Mouse (Mus musculus) kidney, embryonic 14.5 days (tissue): ENCODE measurements around the gene Cd59b. TPM values are rescaled to one million over a fixed set of nuclear protein-coding genes. Genes with fewer than 3 reads are reported as not detected.
"Not testable (repeated sequence)": the region's sequence is repeated elsewhere in the genome, so short reads cannot be mapped to it uniquely, and the experiment has no call there.

Experiments used
- ATAC-seq: fragments of 200-750 bp; cut with Nextera tagmentation; 2 replicates; pipeline ENCODE4 v1.8.0; 2017; ENCODE audit warnings: moderate number of reproducible peaks, mild to moderate bottlenecking, moderate TSS enrichment, moderate library complexity; ENCODE audit not compliant: low FRiP score, low TSS enrichment
- H3K27ac ChIP-seq: fragments of 300-500 bp; sonication (generic); 2 replicates; pipeline ENCODE4 v1.5.1; 2014; ENCODE audit warnings: low read depth, mild to moderate bottlenecking, low read length, moderate library complexity, mixed read lengths
- H3K27me3 ChIP-seq: fragments of 300-500 bp; sonication (generic); 2 replicates; pipeline ENCODE4 v1.6.1; 2014; ENCODE audit warnings: mild to moderate bottlenecking, low read length; ENCODE audit not compliant: control insufficient read depth, insufficient read depth
- H3K36me3 ChIP-seq: fragments of 300-500 bp; sonication (generic); 2 replicates; pipeline ENCODE4 v1.6.1; 2014; ENCODE audit warnings: low read length, mixed read lengths; ENCODE audit not compliant: control insufficient read depth, insufficient read depth
- H3K4me1 ChIP-seq: fragments of 300-500 bp; sonication (generic); 2 replicates; pipeline ENCODE4 v1.6.1; 2014; ENCODE audit warnings: low read length, mixed read lengths; ENCODE audit not compliant: control insufficient read depth, insufficient read depth
- H3K4me2 ChIP-seq: fragments of 300-500 bp; sonication (generic); replicated peaks from 2 replicates; pipeline ENCODE4 v1.6.1; 2014; ENCODE audit warnings: low read depth, mild to moderate bottlenecking, low read length
- H3K4me3 ChIP-seq: fragments of 300-500 bp; sonication (generic); 2 replicates; pipeline ENCODE4 v1.5.1; 2014; ENCODE audit warnings: mild to moderate bottlenecking, low read length
- H3K9ac ChIP-seq: fragments of 300-500 bp; sonication (generic); 2 replicates; pipeline ENCODE4 v1.6.1; 2014; ENCODE audit warnings: low read depth, mild to moderate bottlenecking, low read length, moderate library complexity
- H3K9me3 ChIP-seq: fragments of 300-500 bp; sonication (generic); 2 replicates; pipeline ENCODE4 v1.6.1; 2016; ENCODE audit warnings: low read length; ENCODE audit not compliant: control insufficient read depth
- WGBS: fragments of 180-500 bp; shearing (Covaris S2); extraction: QIAGEN DNeasy Blood & Tissue Kit; methylation state at CpG from one replicate; pipeline ENCODE4 v1.1.7; 2014; 5-methylcytosine and 5-hydroxymethylcytosine counted together
- polyA plus RNA-seq: library from polyadenylated mRNA; unstranded; fragments of >200 nt; fragmentation: Nextera tagmentation; extraction: Ambion mirVana; gene quantifications from 2 replicates; pipeline ENCODE4 v1.2.1, GENCODE M21; 2014

Cd59b gene
- polyA plus RNA-seq, 1 experiment from 2014 or later = 5.6 TPM

GRCm38 (mm10) chr2:104117173-104117572 is 47.5 kb downstream of the Cd59b start:
- not testable (repeated sequence) for H3K4me2 ChIP-seq, H3K27ac ChIP-seq, H3K9me3 ChIP-seq, H3K4me1 ChIP-seq, H3K27me3 ChIP-seq, ATAC-seq, H3K4me3 ChIP-seq, H3K36me3 ChIP-seq, H3K9ac ChIP-seq

GRCm38 (mm10) chr2:104119097-104119496 is 49.4 kb downstream of the Cd59b start:
- 12% methylated on average over 1 of the region's 1 CpGs for WGBS

GRCm38 (mm10) chr2:104120312-104120711 is 50.7 kb downstream of the Cd59b start:
- 69% methylated on average over 6 of the region's 6 CpGs for WGBS
- H3K27me3 ChIP-seq = no peaks in the 10 kb centered on the region
- H3K4me1 ChIP-seq = peaks cover 5% of the 10 kb centered on the region; the same call in 1 of the 2 replicates
- H3K9ac ChIP-seq = no peak overlapping the region
- H3K27ac ChIP-seq = no peak overlapping the region
- H3K4me2 ChIP-seq = no peak overlapping the region
- H3K9me3 ChIP-seq = no peaks in the 10 kb centered on the region
- no peaks in the 10 kb centered on the region for H3K36me3 ChIP-seq
- ATAC-seq = no peak
- H3K4me3 ChIP-seq = no peak overlapping the region

More at GRCm38 (mm10) chr2:104119097-104119496, 49.4 kb downstream of the Cd59b start:
- Histone ChIP-seq H3K9me3 (no peaks in the 10 kb centered on the region), H3K36me3 (no peaks in the 10 kb centered on the region), H3K4me2 (no peak overlapping the region), H3K27me3 (no peaks in the 10 kb centered on the region), H3K27ac (no peak overlapping the region), H3K4me1 (peaks cover 5% of the 10 kb centered on the region; the same call in 1 of the 2 replicates), H3K9ac (no peak overlapping the region), H3K4me3 (no peak overlapping the region)
- ATAC-seq = no peak

- no peaks in the 10 kb centered on the region for H3K9me3 ChIP-seq
- H3K27me3 ChIP-seq = no peaks in the 10 kb centered on the region
- no peak overlapping the region for H3K9ac ChIP-seq
- no peak for ATAC-seq
- H3K4me2 ChIP-seq = peak overlapping the region; percentile 95
- WGBS = 79% methylated on average over 8 of the region's 8 CpGs
- H3K4me3 ChIP-seq = peak overlapping the region; percentile 75
- H3K27ac ChIP-seq = no peak overlapping the region
- H3K36me3 ChIP-seq = no peaks in the 10 kb centered on the region
- peaks cover 5% of the 10 kb centered on the region; the same call in 1 of the 2 replicates for H3K4me1 ChIP-seq
Observed at GRCm38 (mm10) chr2:104121681-104122504, 52.2 kb downstream of the Cd59b start.

GRCm38 (mm10) chr2:104122505-104123378 is 53.1 kb downstream of the Cd59b start, which contains the start of gene A930018P22Rik:
Gene A930018P22Rik (plus strand): TSS chr2:104122769.
- Histone ChIP-seq H3K9ac (peak within 1 kb of the TSS; percentile 72), H3K36me3 (no peaks in the 10 kb centered on the region), H3K27ac (no peak within 1 kb of the TSS), H3K9me3 (no peaks in the 10 kb centered on the region), H3K4me2 (peak within 1 kb of the TSS; percentile 95), H3K27me3 (no peaks in the 10 kb centered on the region), H3K4me3 (peak within 1 kb of the TSS; percentile 75), H3K4me1 (peaks cover 5% of the 10 kb centered on the region; the same call in 1 of the 2 replicates)
- ATAC-seq = peak; percentile 94
- under 1% methylated on average over 74 of the region's 74 CpGs for WGBS

GRCm38 (mm10) chr2:104123540-104123939 is 53.9 kb downstream of the Cd59b start:
- H3K9me3 ChIP-seq = no peaks in the 10 kb centered on the region
- H3K36me3 ChIP-seq = no peaks in the 10 kb centered on the region
- peak overlapping the region; percentile 95; the same call in 1 of the 2 replicates for H3K4me2 ChIP-seq
- no peak for ATAC-seq
- H3K27me3 ChIP-seq = no peaks in the 10 kb centered on the region
- peaks cover 5% of the 10 kb centered on the region; the same call in 1 of the 2 replicates for H3K4me1 ChIP-seq
- H3K27ac ChIP-seq = no peak overlapping the region
- peak overlapping the region; percentile 75 for H3K4me3 ChIP-seq
- no peak overlapping the region for H3K9ac ChIP-seq
- WGBS = 29% methylated on average over 3 of the region's 3 CpGs

GRCm38 (mm10) chr2:104124071-104124470 is 54.4 kb downstream of the Cd59b start:
- H3K36me3 ChIP-seq = no peaks in the 10 kb centered on the region
- no peak overlapping the region for H3K9ac ChIP-seq
- no peak overlapping the region for H3K4me3 ChIP-seq
- H3K27me3 ChIP-seq = no peaks in the 10 kb centered on the region
- no peak for ATAC-seq
- H3K4me2 ChIP-seq = no peak overlapping the region
- H3K9me3 ChIP-seq = no peaks in the 10 kb centered on the region
- H3K27ac ChIP-seq = no peak overlapping the region
- 73% methylated on average over 5 of the region's 5 CpGs for WGBS
- H3K4me1 ChIP-seq = peaks cover 5% of the 10 kb centered on the region; the same call in 1 of the 2 replicates

- WGBS = 87% methylated on average over 13 of the region's 13 CpGs
- no peak overlapping the region for H3K4me3 ChIP-seq
- H3K4me2 ChIP-seq = no peak overlapping the region
- no peaks in the 10 kb centered on the region for H3K4me1 ChIP-seq
- no peak overlapping the region for H3K27ac ChIP-seq
- no peak overlapping the region for H3K9ac ChIP-seq
- no peaks in the 10 kb centered on the region for H3K27me3 ChIP-seq
- no peaks in the 10 kb centered on the region for H3K9me3 ChIP-seq
- no peak for ATAC-seq
- no peaks in the 10 kb centered on the region for H3K36me3 ChIP-seq
Observed at GRCm38 (mm10) chr2:104128803-104129531, 59.3 kb downstream of the Cd59b start.
